Mouse (Mus musculus) MEL (cell line): Measurements from ENCODE around the gene Cntn1. TPM values are rescaled to one million over a fixed set of nuclear protein-coding genes. Genes with fewer than 3 reads are reported as not detected.

Experiments used
- DNase-seq: peaks from one replicate; pipeline ENCODE4 v3.0.0; 2011; ENCODE audit warnings: low read depth, low spot score
- H3K27ac ChIP-seq: 2 replicates; pipeline ENCODE4 v1.5.1; 2012; ENCODE audit warnings: low read depth, mild to moderate bottlenecking, control low read depth, low read length, moderate library complexity; ENCODE audit not compliant: control insufficient read depth
- H3K27me3 ChIP-seq, 2 experiments: fragments of 150-350 bp in 1 of 2; sonication (generic) in 1 of 2; 2 replicates each; pipeline ENCODE4 v1.6.1; 2012; ENCODE audit warnings: low read length in 2 of 2, mild to moderate bottlenecking in 2 of 2, improper control_type of control experiment in 1 of 2, moderate library complexity in 1 of 2; ENCODE audit not compliant: insufficient read depth in 2 of 2, control insufficient read depth in 1 of 2
- H3K36me3 ChIP-seq, 2 experiments: 2 replicates each; pipeline ENCODE4 v1.6.1; 2012 to 2014; ENCODE audit warnings: low read length in 2 of 2, improper control_type of control experiment in 1 of 2, inconsistent platforms in 1 of 2, mild to moderate bottlenecking in 1 of 2; ENCODE audit not compliant: insufficient read depth in 2 of 2, control insufficient read depth in 1 of 2
- H3K4me1 ChIP-seq, 2 experiments: fragments of 150-350 bp in 1 of 2; sonication (generic) in 1 of 2; 2 replicates each; pipeline ENCODE4 v1.6.1; 2012; ENCODE audit warnings: low read length in 2 of 2, improper control_type of control experiment in 1 of 2, mild to moderate bottlenecking in 1 of 2; ENCODE audit not compliant: insufficient read depth in 2 of 2, control insufficient read depth in 1 of 2
- H3K4me3 ChIP-seq, 2 experiments: fragments of 150-350 bp in 1 of 2; sonication (generic) in 1 of 2; 2 replicates each; pipeline ENCODE4 v1.5.1; 2012; ENCODE audit warnings: low read depth in 2 of 2, low read length in 2 of 2, mild to moderate bottlenecking in 2 of 2, moderate library complexity in 2 of 2, control low read depth in 1 of 2, improper control_type of control experiment in 1 of 2; ENCODE audit not compliant: control insufficient read depth in 1 of 2, insufficient read depth in 1 of 2
- H3K79me2 ChIP-seq: 2 replicates; pipeline ENCODE4 v1.6.1; 2012; ENCODE audit warnings: mild to moderate bottlenecking, low read length, moderate library complexity; ENCODE audit not compliant: control insufficient read depth, poor library complexity, insufficient read depth
- H3K9ac ChIP-seq: 2 replicates; pipeline ENCODE4 v1.6.1; 2012; ENCODE audit warnings: low read depth, mild to moderate bottlenecking, control low read depth, low read length, moderate library complexity; ENCODE audit not compliant: control insufficient read depth, poor library complexity, severe bottlenecking
- H3K9me3 ChIP-seq: fragments of 150-350 bp; sonication (generic); replicated peaks from 2 replicates; pipeline ENCODE4 v1.6.1; 2012; ENCODE audit warnings: mild to moderate bottlenecking, low read length, improper control_type of control experiment, moderate library complexity; ENCODE audit not compliant: insufficient read depth
- BHLHE40 ChIP-seq: IDR thresholded peaks from 2 replicates; pipeline ENCODE4 v1.6.1; 2012; ENCODE audit warnings: low read depth, mild to moderate bottlenecking, inconsistent platforms, low read length, improper control_type of control experiment, borderline replicate concordance
- CTCF ChIP-seq, 3 experiments: IDR thresholded peaks in 2 of 3; conservative IDR thresholded peaks in 1 of 3; 2 replicates each; pipeline ENCODE4 v1.5.1; 2011 to 2012; ENCODE audit warnings: low read length in 3 of 3, low read depth in 2 of 3, mild to moderate bottlenecking in 2 of 3, improper control_type of control experiment in 1 of 3, inconsistent platforms in 1 of 3, mixed read lengths in 1 of 3, moderate library complexity in 1 of 3; ENCODE audit not compliant: control insufficient read depth in 1 of 3, insufficient read depth in 1 of 3, poor library complexity in 1 of 3, severe bottlenecking in 1 of 3
- E2F4 ChIP-seq: IDR thresholded peaks from 2 replicates; pipeline ENCODE4 v1.6.1; 2011; ENCODE audit warnings: low read depth, low read length, improper control_type of control experiment, borderline replicate concordance
- ELF1 ChIP-seq: IDR thresholded peaks from 2 replicates; pipeline ENCODE4 v1.6.1; 2014; ENCODE audit warnings: low read depth, mild to moderate bottlenecking, inconsistent platforms, low read length, improper control_type of control experiment, moderate library complexity
- EP300 ChIP-seq, 2 experiments: IDR thresholded peaks; 2 replicates each; pipeline ENCODE4 v1.6.1; 2011; ENCODE audit warnings: improper control_type of control experiment in 2 of 2, low read length in 2 of 2, low read depth in 1 of 2, mild to moderate bottlenecking in 1 of 2
- ETS1 ChIP-seq: IDR thresholded peaks from 2 replicates; pipeline ENCODE4 v1.6.1; 2012; ENCODE audit warnings: low read depth, mild to moderate bottlenecking, inconsistent platforms, low read length, improper control_type of control experiment, moderate library complexity
- JUND ChIP-seq: IDR thresholded peaks from 2 replicates; pipeline ENCODE4 v1.6.1; 2011; ENCODE audit warnings: low read depth, mild to moderate bottlenecking, improper control_type of control experiment, low read length
- MAFK ChIP-seq: IDR thresholded peaks from 2 replicates; pipeline ENCODE4 v1.6.1; 2011; ENCODE audit warnings: low read depth, mild to moderate bottlenecking, low read length, improper control_type of control experiment, borderline replicate concordance
- MAZ ChIP-seq: IDR thresholded peaks from 2 replicates; pipeline ENCODE4 v1.6.1; 2012; ENCODE audit warnings: low read depth, mild to moderate bottlenecking, inconsistent platforms, low read length, improper control_type of control experiment
- MEF2A ChIP-seq: IDR thresholded peaks from 2 replicates; pipeline ENCODE4 v1.6.1; 2014; ENCODE audit warnings: low read depth, mild to moderate bottlenecking, inconsistent platforms, low read length, improper control_type of control experiment; ENCODE audit not compliant: poor library complexity, insufficient replicate concordance, severe bottlenecking; ENCODE audit errors: extremely low read depth
- MYC ChIP-seq: IDR thresholded peaks from 2 replicates; pipeline ENCODE4 v1.6.1; 2011; ENCODE audit warnings: low read depth, mild to moderate bottlenecking, low read length, improper control_type of control experiment, moderate library complexity
- NELFE ChIP-seq: IDR thresholded peaks from 2 replicates; pipeline ENCODE4 v1.6.1; 2011; ENCODE audit warnings: low read depth, low read length, improper control_type of control experiment
- POLR2A ChIP-seq, 2 experiments: IDR thresholded peaks; 2 replicates each; pipeline ENCODE4 v1.6.1; 2011 to 2012; ENCODE audit warnings: low read length in 2 of 2, mild to moderate bottlenecking in 2 of 2, control low read depth in 1 of 2, improper control_type of control experiment in 1 of 2, low read depth in 1 of 2, moderate library complexity in 1 of 2; ENCODE audit not compliant: control insufficient read depth in 1 of 2, insufficient read depth in 1 of 2, poor library complexity in 1 of 2
- POLR2AphosphoS5 ChIP-seq: IDR thresholded peaks from 2 replicates; pipeline ENCODE4 v1.6.1; 2012; ENCODE audit warnings: low read depth, borderline replicate concordance, mild to moderate bottlenecking, inconsistent platforms, low read length, moderate library complexity, mixed read lengths
- RAD21 ChIP-seq: IDR thresholded peaks from 2 replicates; pipeline ENCODE4 v1.6.1; 2011; ENCODE audit warnings: mild to moderate bottlenecking, low read depth, low read length, improper control_type of control experiment
- RCOR1 ChIP-seq: IDR thresholded peaks from 2 replicates; pipeline ENCODE4 v1.6.1; 2012; ENCODE audit warnings: low read depth, mild to moderate bottlenecking, inconsistent platforms, low read length, improper control_type of control experiment
- SMC3 ChIP-seq: IDR thresholded peaks from 2 replicates; pipeline ENCODE4 v1.6.1; 2011; ENCODE audit warnings: low read depth, low read length, improper control_type of control experiment
- TBP ChIP-seq: IDR thresholded peaks from 2 replicates; pipeline ENCODE4 v1.8.0; 2011; ENCODE audit warnings: low read depth, low read length, improper control_type of control experiment
- TCF12 ChIP-seq: IDR thresholded peaks from 2 replicates; pipeline ENCODE4 v1.6.1; 2014; ENCODE audit warnings: low read depth, mild to moderate bottlenecking, inconsistent platforms, low read length, improper control_type of control experiment, moderate library complexity
- ZC3H11A ChIP-seq: IDR thresholded peaks from 2 replicates; pipeline ENCODE4 v1.6.1; 2012; ENCODE audit warnings: low read depth, mild to moderate bottlenecking, inconsistent platforms, low read length, improper control_type of control experiment
- ZKSCAN1 ChIP-seq: IDR thresholded peaks from 2 replicates; pipeline ENCODE4 v1.6.1; 2012; ENCODE audit warnings: low read depth, mild to moderate bottlenecking, inconsistent platforms, low read length, improper control_type of control experiment, moderate library complexity
- ZNF384 ChIP-seq: IDR thresholded peaks from 2 replicates; pipeline ENCODE4 v1.6.1; 2012; ENCODE audit warnings: low read depth, mild to moderate bottlenecking, inconsistent platforms, low read length, improper control_type of control experiment
- polyA plus RNA-seq, 2 experiments: library from polyadenylated mRNA; stranded (reverse) in 1 of 2; unstranded in 1 of 2; fragments of >175 nt in 1 of 2; fragments of >200 nt in 1 of 2; gene quantifications; 2 replicates each; pipeline versions ENCODE4 v1.2.1 to v1.2.4; 2012; ENCODE audit warnings: low replicate concordance in 2 of 2, low read depth in 1 of 2; ENCODE audit not compliant: insufficient read length in 2 of 2, insufficient read depth in 1 of 2, missing spikeins in 1 of 2
- total RNA-seq: library from RNA; depleted of rRNA; stranded (reverse); fragments of 300-350 nt; gene quantifications from 2 replicates; pipeline ENCODE4 v1.2.3, GENCODE M21; 2012

Cntn1 gene
- total and polyA plus RNA-seq, 3 experiments = not detected

DNA sequence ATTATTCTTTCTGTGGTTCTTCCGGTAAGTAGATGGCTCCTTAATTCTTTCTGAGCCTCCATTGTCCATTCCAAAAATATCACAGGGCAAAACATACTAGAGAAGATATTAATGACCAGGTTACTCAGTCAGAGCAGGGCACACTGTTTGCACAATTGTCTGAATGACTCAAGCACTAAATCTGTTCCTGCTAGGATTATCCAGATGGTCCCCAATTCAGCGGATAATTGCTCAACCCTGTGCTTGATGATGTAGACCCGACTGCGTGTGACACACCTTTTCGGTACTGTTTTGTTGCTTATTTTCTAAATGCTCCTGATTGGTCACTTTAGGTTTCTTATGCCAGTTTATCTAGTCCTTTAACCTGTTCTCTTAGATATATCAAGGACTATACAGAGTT, 6.6 kb downstream of the Cntn1 start:
- no peaks in the 10 kb centered on the region for H3K9me3 ChIP-seq
- no peaks in the 10 kb centered on the region for H3K36me3 ChIP-seq
- no peaks in the 10 kb centered on the region for H3K4me1 ChIP-seq
- TF ChIP-seq ZKSCAN1 (no peak), POLR2A (IDR thresholded peaks at IDR 0.05; ENCODE audit: control insufficient read depth in 1 of 2, insufficient read depth in 1 of 2, low read depth in 1 of 2, low read length in 2 of 2, poor library complexity in 1 of 2) (no peak), ETS1 (no peak), TCF12 (no peak)
- H3K79me2 ChIP-seq = no peaks in the 10 kb centered on the region
- H3K9ac ChIP-seq = no peak overlapping the region
- no peak overlapping the region for H3K27ac ChIP-seq
- H3K27me3 ChIP-seq = no peaks in the 10 kb centered on the region
- no peak overlapping the region for H3K4me3 ChIP-seq
- DNase-seq = no peak

DNA sequence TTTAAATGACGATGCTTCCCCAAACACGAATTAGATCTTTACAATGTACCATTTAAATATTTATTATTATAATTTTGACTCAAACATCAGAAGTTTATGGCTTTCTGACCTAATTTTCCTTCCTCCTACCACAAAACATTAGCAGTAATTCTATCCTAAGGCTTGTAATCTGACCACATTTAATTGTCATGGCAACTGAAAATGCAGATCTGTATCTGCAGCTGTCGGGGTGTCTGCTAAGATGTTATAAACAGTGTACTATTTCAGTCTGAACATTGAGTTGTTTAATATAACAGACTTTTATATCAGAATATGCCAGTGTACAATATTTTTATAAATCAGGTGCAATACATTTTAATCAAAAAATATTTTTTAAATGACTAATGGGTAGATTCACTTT, 10.0 kb downstream of the Cntn1 start:
- Histone ChIP-seq H3K27ac (no peak overlapping the region), H3K79me2 (no peaks in the 10 kb centered on the region), H3K4me3 (no peak overlapping the region), H3K27me3 (no peaks in the 10 kb centered on the region), H3K4me1 (no peaks in the 10 kb centered on the region), H3K9ac (no peak overlapping the region), H3K9me3 (no peaks in the 10 kb centered on the region), H3K36me3 (no peaks in the 10 kb centered on the region)
- DNase-seq = no peak
- TF ChIP-seq TBP (no peak), ELF1 (no peak)

DNA sequence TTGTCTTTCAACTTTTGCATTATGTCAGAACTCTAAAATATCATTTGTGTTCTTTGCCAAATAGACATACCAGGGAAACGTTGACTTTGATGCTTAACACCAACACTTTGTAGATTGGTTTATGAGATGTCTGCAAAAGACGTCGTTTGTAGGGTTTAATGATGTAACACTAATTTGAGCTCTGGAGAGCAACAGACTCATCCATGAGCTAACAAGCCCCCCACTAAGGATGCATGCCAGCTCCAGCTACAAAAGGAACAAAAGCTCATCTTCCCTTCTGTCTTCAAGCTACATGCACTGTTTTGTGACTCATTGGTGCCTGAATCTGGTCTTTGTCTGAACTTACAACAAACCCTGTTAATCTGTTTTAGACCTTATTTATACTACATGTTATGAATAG, 28.5 kb downstream of the Cntn1 start:
- TF ChIP-seq MAZ (no peak), BHLHE40 (no peak), TCF12 (no peak)
- Histone ChIP-seq H3K79me2 (no peaks in the 10 kb centered on the region), H3K9ac (no peak overlapping the region), H3K9me3 (no peaks in the 10 kb centered on the region), H3K36me3 (no peaks in the 10 kb centered on the region), H3K27me3 (no peaks in the 10 kb centered on the region), H3K4me3 (no peak overlapping the region), H3K4me1 (no peaks in the 10 kb centered on the region), H3K27ac (no peak overlapping the region)
- no peak for DNase-seq

DNA sequence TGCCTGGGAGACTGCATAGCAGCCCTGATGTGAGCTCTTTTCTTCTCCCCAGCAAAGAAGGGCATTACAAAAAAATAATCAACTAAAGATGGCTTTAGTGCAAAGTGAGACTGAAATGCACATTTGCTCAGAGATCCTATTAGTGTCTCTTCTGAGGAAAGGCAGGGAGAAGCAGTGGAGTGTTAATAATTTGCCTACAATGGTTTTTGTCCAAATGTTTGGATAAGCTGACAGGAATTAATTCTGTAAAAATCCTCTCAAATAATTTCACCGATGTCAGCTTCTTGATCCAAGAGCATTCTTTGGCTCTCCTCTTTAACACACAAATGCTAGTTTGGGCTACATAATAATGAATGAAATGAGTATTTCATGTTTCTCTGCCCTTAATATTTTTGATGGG, 34.9 kb downstream of the Cntn1 start:
- Histone ChIP-seq H3K79me2 (no peaks in the 10 kb centered on the region), H3K27me3 (no peaks in the 10 kb centered on the region)
- no peak for DNase-seq
- no peak for TF ChIP-seq RAD21
- TF ChIP-seq POLR2AphosphoS5 = no peak
- no peak for TF ChIP-seq SMC3
- no peak for TF ChIP-seq CTCF (IDR thresholded peaks at IDR 0.05 in 2 of 3, conservative IDR thresholded peaks at IDR 0.05 in 1 of 3; ENCODE audit: control insufficient read depth in 1 of 3, insufficient read depth in 1 of 3, low read depth in 2 of 3, low read length in 3 of 3, poor library complexity in 1 of 3, severe bottlenecking in 1 of 3)
- TF ChIP-seq ZC3H11A = no peak
- TF ChIP-seq NELFE = no peak
- TF ChIP-seq EP300 (IDR thresholded peaks at IDR 0.05; ENCODE audit: low read depth in 1 of 2, low read length in 2 of 2) = no peak
- TF ChIP-seq E2F4 = no peak
- no peak for TF ChIP-seq ZNF384
- TF ChIP-seq TBP = no peak
- no peak for TF ChIP-seq ZKSCAN1
- TF ChIP-seq RCOR1 = no peak
- TF ChIP-seq MAFK = no peak
- TF ChIP-seq JUND = no peak
- TF ChIP-seq MEF2A = no peak
- TF ChIP-seq MYC = no peak

More for the DNA sequence above, 34.9 kb downstream of the Cntn1 start:
- H3K9me3 ChIP-seq = no peaks in the 10 kb centered on the region
- H3K9ac ChIP-seq = no peak overlapping the region
- no peaks in the 10 kb centered on the region for H3K4me1 ChIP-seq
- no peak overlapping the region for H3K4me3 ChIP-seq
- no peaks in the 10 kb centered on the region for H3K36me3 ChIP-seq
- H3K27ac ChIP-seq = no peak overlapping the region
